9 mouse cellular contexts compared by ENCODE assay signal in genomic region chr1:42888541-42889349, GRCm38 (mm10). TPM values are rescaled to one million over a fixed set of nuclear protein-coding genes. Genes with fewer than 3 reads are reported as not detected.
DNase-seq lines count a peak whose midpoint lies in the region; ATAC-seq and TF ChIP-seq lines count a peak whose summit lies in the region.
"Had no signal": no experiment of that assay in that cellular context is flagged by ENCODE, and none has a peak within 500 bp of the region (broad histone marks: within the 10 kb centered on the region; RNA-seq: fewer than 3 reads in every experiment).

No protein-coding gene starts in this region.

- intact Hi-C loops in left cerebral cortex, postnatal 36 days (cut with DNase I), result no loop called here

- H3K4me2 ChIP-seq in intestine, embryonic 14.5 days (ENCODE audit: low read length), result no peak overlapping the region
- H3K4me2 ChIP-seq in intestine, embryonic 15.5 days (replicated peaks), result no peak overlapping the region
- peak overlapping the region; percentile 20 for H3K4me2 ChIP-seq in forebrain, postnatal 0 days (ENCODE audit: low read depth)
- H3K4me2 ChIP-seq in neural tube, embryonic 11.5 days (ENCODE audit: low read depth), result peak overlapping the region; percentile 12; the same call in 1 of the 2 replicates

- H3K27me3 ChIP-seq in intestine, embryonic 14.5 days (replicated peaks; ENCODE audit: control insufficient read depth, insufficient read depth, low read length), result no peaks in the 10 kb centered on the region
- H3K27me3 ChIP-seq in intestine, embryonic 15.5 days (replicated peaks), result no peaks in the 10 kb centered on the region
- H3K27me3 ChIP-seq in forebrain, postnatal 0 days (ENCODE audit: insufficient read depth, low read length), result no peaks in the 10 kb centered on the region
- no peaks in the 10 kb centered on the region for H3K27me3 ChIP-seq in neural tube, embryonic 11.5 days (ENCODE audit: control insufficient read depth, insufficient read depth, low read length)
- H3K27me3 ChIP-seq in thymus, adult 2 months (ENCODE audit: control insufficient read depth, insufficient read depth, low read length), result no peaks in the 10 kb centered on the region

- H3K4me1 ChIP-seq in intestine, embryonic 14.5 days (replicated peaks; ENCODE audit: control insufficient read depth, insufficient read depth, low read length), result peaks cover 4% of the 10 kb centered on the region; the same call in 1 of the 2 replicates
- no peaks in the 10 kb centered on the region for H3K4me1 ChIP-seq in intestine, embryonic 15.5 days (replicated peaks)
- no peaks in the 10 kb centered on the region for H3K4me1 ChIP-seq in forebrain, postnatal 0 days (ENCODE audit: insufficient read depth)
- H3K4me1 ChIP-seq in neural tube, embryonic 11.5 days (ENCODE audit: control insufficient read depth, insufficient read depth, low read length), result peaks cover 7% of the 10 kb centered on the region; the same call in 1 of the 2 replicates
- no peaks in the 10 kb centered on the region for H3K4me1 ChIP-seq in thymus, adult 2 months (replicated peaks; ENCODE audit: control insufficient read depth, insufficient read depth, low read length)

- peaks cover 14% of the 10 kb centered on the region; the same call in 1 of the 2 replicates for H3K36me3 ChIP-seq in intestine, embryonic 14.5 days (ENCODE audit: control insufficient read depth, insufficient read depth, low read length)
- no peaks in the 10 kb centered on the region; the same call in 1 of the 2 replicates for H3K36me3 ChIP-seq in intestine, embryonic 15.5 days
- H3K36me3 ChIP-seq in forebrain, postnatal 0 days (ENCODE audit: insufficient read depth), result no peaks in the 10 kb centered on the region
- H3K36me3 ChIP-seq in neural tube, embryonic 11.5 days (ENCODE audit: control insufficient read depth, insufficient read depth, low read length), result no peaks in the 10 kb centered on the region
- no peaks in the 10 kb centered on the region; the same call in none of the 2 replicates for H3K36me3 ChIP-seq in thymus, adult 2 months (ENCODE audit: control insufficient read depth, insufficient read depth, low read length)

- no peak overlapping the region for H3K4me3 ChIP-seq in intestine, embryonic 14.5 days (ENCODE audit: low read depth, low read length)
- H3K4me3 ChIP-seq in intestine, embryonic 15.5 days (replicated peaks), result no peak overlapping the region
- H3K4me3 ChIP-seq in forebrain, postnatal 0 days (ENCODE audit: low read depth, low read length), result no peak overlapping the region
- no peak overlapping the region for H3K4me3 ChIP-seq in neural tube, embryonic 11.5 days (ENCODE audit: low read depth, low read length)
- no peak overlapping the region for H3K4me3 ChIP-seq in thymus, adult 2 months (ENCODE audit: control insufficient read depth, insufficient read depth, low read length)

- TF ChIP-seq POLR2A in thymus, adult 2 months (IDR thresholded peaks at IDR 0.05; ENCODE audit: control insufficient read depth, extremely low read depth, insufficient read depth, low read length, poor library complexity), result no peak

- WGBS in intestine, embryonic 14.5 days, result 69% methylated on average over 22 of the region's 22 CpGs
- WGBS in intestine, embryonic 15.5 days, result 67% methylated on average over 22 of the region's 22 CpGs
- WGBS in forebrain, postnatal 0 days, result 23% methylated on average over 22 of the region's 22 CpGs
- 28% methylated on average over 22 of the region's 22 CpGs for WGBS in neural tube, embryonic 11.5 days
- 94% methylated on average over 22 of the region's 22 CpGs for WGBS in thymus, adult 2 months

- H3K9ac ChIP-seq in intestine, embryonic 14.5 days (ENCODE audit: low read length), result no peak overlapping the region
- no peak overlapping the region for H3K9ac ChIP-seq in intestine, embryonic 15.5 days
- H3K9ac ChIP-seq in forebrain, postnatal 0 days, result no peak overlapping the region
- no peak overlapping the region for H3K9ac ChIP-seq in neural tube, embryonic 11.5 days (ENCODE audit: low read length)

- no peak overlapping the region for H3K27ac ChIP-seq in intestine, embryonic 14.5 days (ENCODE audit: low read depth)
- no peak overlapping the region for H3K27ac ChIP-seq in intestine, embryonic 15.5 days
- no peak overlapping the region for H3K27ac ChIP-seq in forebrain, postnatal 0 days (ENCODE audit: low read depth, low read length)
- peak overlapping the region; percentile 23; the same call in 1 of the 2 replicates for H3K27ac ChIP-seq in neural tube, embryonic 11.5 days (ENCODE audit: low read depth, low read length)
- no peak overlapping the region for H3K27ac ChIP-seq in thymus, adult 2 months (ENCODE audit: control insufficient read depth, insufficient read depth, low read length)

- H3K9me3 ChIP-seq in intestine, embryonic 14.5 days (ENCODE audit: control insufficient read depth, low read length), result no peaks in the 10 kb centered on the region
- H3K9me3 ChIP-seq in intestine, embryonic 15.5 days, result no peaks in the 10 kb centered on the region
- H3K9me3 ChIP-seq in forebrain, postnatal 0 days (ENCODE audit: low read length), result no peaks in the 10 kb centered on the region
- H3K9me3 ChIP-seq in neural tube, embryonic 11.5 days (ENCODE audit: control insufficient read depth, low read length), result no peaks in the 10 kb centered on the region
- H3K9me3 ChIP-seq: G1E had no signal

- peak; percentile 43 for DNase-seq in intestine, embryonic 14.5 days (ENCODE audit: low spot score)
- DNase-seq in cerebellum, postnatal 10 days, result peak; percentile 35 to 44
- peak; percentile 40 for DNase-seq in forebrain, postnatal 0 days
- DNase-seq in neural tube, embryonic 11.5 days (ENCODE audit: low spot score), result peak; percentile 73
- DNase-seq in thymus, adult 2 months, result no peak
- no peak for DNase-seq in left cerebral cortex, postnatal 36 days (ENCODE audit: low spot score in 2 of 2)
- DNase-seq in layer of hippocampus, postnatal 36 days, result no peak

- ATAC-seq in intestine, embryonic 14.5 days (replicated peaks; ENCODE audit: low FRiP score, low TSS enrichment, low read depth), result no peak
- ATAC-seq in intestine, embryonic 15.5 days, result no peak
- peak; percentile 72; the same call in 1 of the 2 replicates for ATAC-seq in forebrain, postnatal 0 days
- ATAC-seq in neural tube, embryonic 11.5 days (ENCODE audit: insufficient read depth, low FRiP score, low TSS enrichment), result peak; percentile 77

- no peak for TF ChIP-seq CTCF in forebrain, postnatal 0 days (IDR thresholded peaks at IDR 0.05; ENCODE audit: low read depth)
- no peak for TF ChIP-seq CTCF in thymus, adult 2 months (IDR thresholded peaks at IDR 0.05; ENCODE audit: borderline replicate concordance, control insufficient read depth, extremely low read depth, insufficient read depth, low read length, poor library complexity)

RNA-seq across cellular contexts. Expression of gene Mrps9, which starts 37.7 kb away (rescaled TPM):
- polyA plus RNA-seq in intestine, embryonic 14.5 days (2014; fragmentation: Nextera tagmentation; extraction: Ambion mirVana), result 57.9 and 62.4 TPM in 2 replicates
- polyA plus RNA-seq in intestine, embryonic 15.5 days (2015; fragmentation: Nextera tagmentation; extraction: Ambion mirVana), result 60.3 and 62.4 TPM in 2 replicates
- total RNA-seq in forebrain, postnatal 0 days (2014; rRNA removed), result 30.6 and 39.7 TPM in 2 replicates
- 33.1 and 35.3 TPM in 2 replicates for polyA plus RNA-seq in forebrain, postnatal 0 days (2015; fragmentation: Nextera tagmentation; extraction: Ambion mirVana)
- 54.9 and 58.4 TPM in 2 replicates for polyA plus RNA-seq in neural tube, embryonic 11.5 days (2014; fragmentation: Nextera tagmentation; extraction: Ambion mirVana)
- 27.7 and 37.1 TPM in 2 replicates for polyA plus RNA-seq in thymus, adult 2 months (2012; rRNA removed)
- total RNA-seq in left cerebral cortex, postnatal 36 days (2021), result 10 to 100 TPM; 42.0 to 45.0 TPM
- 10 to 100 TPM; 45.9 to 48.2 TPM for total RNA-seq in layer of hippocampus, postnatal 36 days (2021)

Comparison
In these comparisons a context has a peak if more than half of its experiments do, and no peak if none do; other contexts are left out.
1. ATAC-seq: peak in forebrain, postnatal 0 days (single experiment) and neural tube, embryonic 11.5 days (single experiment); none in intestine, embryonic 14.5 days (single experiment) and intestine, embryonic 15.5 days (single experiment).
2. DNase-seq: peak in intestine, embryonic 14.5 days (single experiment), cerebellum, postnatal 10 days (2 of 2), forebrain, postnatal 0 days (single experiment) and neural tube, embryonic 11.5 days (single experiment); none in thymus, adult 2 months (single experiment), left cerebral cortex, postnatal 36 days (0 of 2) and layer of hippocampus, postnatal 36 days (0 of 2).
3. H3K4me2 ChIP-seq: peak in forebrain, postnatal 0 days (single experiment) and neural tube, embryonic 11.5 days (single experiment); none in intestine, embryonic 14.5 days (single experiment) and intestine, embryonic 15.5 days (single experiment).